Mouse (Mus musculus): ENCODE measurements around the gene Lkaaear1. TPM values are rescaled to one million over a fixed set of nuclear protein-coding genes. Genes with fewer than 3 reads are reported as not detected.
A peak's percentile ranks its signal among the peaks of the same experiment; 100 is the strongest.

Gene Lkaaear1
- polyA plus RNA-seq (2012; rRNA removed): not detected in 2 replicates

DNA sequence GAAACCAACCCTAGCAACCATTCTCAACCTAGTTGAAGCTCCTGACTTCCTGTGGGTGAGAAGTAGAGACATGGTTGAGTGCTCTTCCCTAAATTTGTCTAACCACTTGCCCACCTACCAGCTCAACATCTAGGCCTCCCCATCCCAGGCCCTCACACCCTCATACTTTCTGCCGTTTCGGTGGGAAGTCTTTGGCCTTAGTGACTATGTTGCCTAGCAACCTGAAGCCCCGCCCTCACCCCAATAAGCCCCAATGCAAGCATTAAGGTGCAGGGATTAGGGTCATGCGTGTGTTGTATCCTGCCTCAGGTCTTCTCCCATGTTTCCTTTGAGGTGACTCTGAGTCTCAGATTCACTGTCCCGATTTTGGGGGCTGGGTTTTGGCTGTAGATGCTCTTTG is at the start of gene Lkaaear1:
Gene Lkaaear1 (minus strand): TSS at position 202 of the 400 bp plus-strand sequence.
- H3K27me3 ChIP-seq (ENCODE audit: control insufficient read depth, insufficient read depth, low read length): 0 out of 2 replicates have a peak, but pooled peaks cover 5% of the 10 kb centered on the region
- H3K27ac ChIP-seq (ENCODE audit: insufficient read depth, low read depth, low read length): no peak within 1 kb of the TSS
- TF ChIP-seq POLR2A (IDR thresholded peaks at IDR 0.05; ENCODE audit: low read depth, low read length): no peak
- no peak for TF ChIP-seq CTCF (IDR thresholded peaks at IDR 0.05; ENCODE audit: extremely low read depth, insufficient read length, insufficient replicate concordance, low read depth, low read length)
- peaks cover 3% of the 10 kb centered on the region for H3K4me1 ChIP-seq (ENCODE audit: control insufficient read depth, insufficient read depth, insufficient read length, low read length)
- no peak within 1 kb of the TSS for H3K4me3 ChIP-seq (ENCODE audit: low read depth, low read length)
- WGBS: 38% methylated on average over 5 of the region's 5 CpGs
- H3K36me3 ChIP-seq (ENCODE audit: control insufficient read depth, insufficient read depth, low read length): no peaks in the 10 kb centered on the region

- H3K36me3 ChIP-seq (ENCODE audit: control insufficient read depth, insufficient read depth, low read length): no peaks in the 10 kb centered on the region
- H3K4me1 ChIP-seq (ENCODE audit: control insufficient read depth, insufficient read depth, insufficient read length, low read length): no peaks in the 10 kb centered on the region
- no peak overlapping the region for H3K27ac ChIP-seq (ENCODE audit: insufficient read depth, low read depth, low read length)
- TF ChIP-seq POLR2A (IDR thresholded peaks at IDR 0.05; ENCODE audit: low read depth, low read length) (no peak), CTCF (IDR thresholded peaks at IDR 0.05; ENCODE audit: extremely low read depth, insufficient read length, insufficient replicate concordance, low read depth, low read length) (no peak)
- 34% methylated on average over 3 of the region's 3 CpGs for WGBS
- no peaks in the 10 kb centered on the region for H3K27me3 ChIP-seq (ENCODE audit: control insufficient read depth, insufficient read depth, low read length)
- H3K4me3 ChIP-seq (ENCODE audit: low read depth, low read length): no peak overlapping the region
Observed at GRCm38 (mm10) chr2:181730051-181730450, 31.8 kb upstream of the Lkaaear1 start.

DNA sequence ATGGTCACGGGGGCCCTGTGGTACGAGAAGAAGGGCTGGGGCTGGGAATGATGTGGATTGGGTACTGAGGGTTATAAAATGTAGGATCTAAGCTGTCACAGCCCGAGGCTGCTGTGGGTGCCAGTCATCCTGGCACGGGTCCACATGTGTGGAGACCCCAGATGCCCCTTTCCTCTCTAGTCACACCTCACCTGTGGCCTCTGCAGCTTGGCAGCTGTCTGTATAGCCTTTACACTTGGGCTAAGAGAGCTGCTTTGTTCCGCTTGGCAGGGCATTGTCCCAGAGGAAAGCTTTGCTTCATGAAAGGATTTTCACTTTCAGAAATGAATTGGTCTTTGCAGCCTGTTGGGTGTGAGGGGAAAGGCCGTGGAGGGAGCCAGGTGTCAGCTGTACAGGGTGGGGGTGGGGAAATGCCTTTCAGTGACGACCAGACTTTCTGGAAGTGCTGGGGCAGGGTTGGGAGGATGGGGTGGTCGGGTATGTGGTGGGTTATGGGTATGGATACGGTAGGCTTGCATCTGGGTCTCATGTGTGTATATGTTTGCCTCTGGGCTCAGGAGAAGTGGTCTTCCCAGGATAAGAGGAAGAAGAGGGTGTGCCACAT is 29.5 kb upstream of the Lkaaear1 start:
- no peak overlapping the region for H3K4me3 ChIP-seq (ENCODE audit: low read depth, low read length)
- WGBS: 31% methylated on average over 9 of the region's 9 CpGs
- no peak overlapping the region for H3K27ac ChIP-seq (ENCODE audit: insufficient read depth, low read depth, low read length)
- H3K27me3 ChIP-seq (ENCODE audit: control insufficient read depth, insufficient read depth, low read length): no peaks in the 10 kb centered on the region
- TF ChIP-seq POLR2A (IDR thresholded peaks at IDR 0.05; ENCODE audit: low read depth, low read length) (no peak), CTCF (IDR thresholded peaks at IDR 0.05; ENCODE audit: extremely low read depth, insufficient read length, insufficient replicate concordance, low read depth, low read length) (no peak)
- no peaks in the 10 kb centered on the region for H3K36me3 ChIP-seq (ENCODE audit: control insufficient read depth, insufficient read depth, low read length)
- H3K4me1 ChIP-seq (ENCODE audit: control insufficient read depth, insufficient read depth, insufficient read length, low read length): no peaks in the 10 kb centered on the region

- peak; percentile 54; the same call in 1 of the 2 replicates for TF ChIP-seq CTCF (IDR thresholded peaks at IDR 0.05; ENCODE audit: extremely low read depth, insufficient read length, insufficient replicate concordance, low read depth, low read length)
- TF ChIP-seq POLR2A (IDR thresholded peaks at IDR 0.05; ENCODE audit: low read depth, low read length): no peak
- H3K4me1 ChIP-seq (ENCODE audit: control insufficient read depth, insufficient read depth, insufficient read length, low read length): no peaks in the 10 kb centered on the region
- 14% methylated on average over 3 of the region's 3 CpGs for WGBS
- H3K27ac ChIP-seq (ENCODE audit: insufficient read depth, low read depth, low read length): no peak overlapping the region
- H3K27me3 ChIP-seq (ENCODE audit: control insufficient read depth, insufficient read depth, low read length): no peaks in the 10 kb centered on the region
- H3K36me3 ChIP-seq (ENCODE audit: control insufficient read depth, insufficient read depth, low read length): no peaks in the 10 kb centered on the region
- H3K4me3 ChIP-seq (ENCODE audit: low read depth, low read length): no peak overlapping the region
Observed at GRCm38 (mm10) chr2:181722213-181722612, 24.0 kb upstream of the Lkaaear1 start.

- no peaks in the 10 kb centered on the region for H3K36me3 ChIP-seq (ENCODE audit: control insufficient read depth, insufficient read depth, low read length)
- no peak overlapping the region for H3K27ac ChIP-seq (ENCODE audit: insufficient read depth, low read depth, low read length)
- TF ChIP-seq POLR2A (IDR thresholded peaks at IDR 0.05; ENCODE audit: low read depth, low read length): no peak
- no peak for TF ChIP-seq CTCF (IDR thresholded peaks at IDR 0.05; ENCODE audit: extremely low read depth, insufficient read length, insufficient replicate concordance, low read depth, low read length)
- H3K27me3 ChIP-seq (ENCODE audit: control insufficient read depth, insufficient read depth, low read length): no peaks in the 10 kb centered on the region
- H3K4me1 ChIP-seq (ENCODE audit: control insufficient read depth, insufficient read depth, insufficient read length, low read length): no peaks in the 10 kb centered on the region
- no peak overlapping the region for H3K4me3 ChIP-seq (ENCODE audit: low read depth, low read length)
Observed at GRCm38 (mm10) chr2:181721200-181721599, 23.0 kb upstream of the Lkaaear1 start.

DNA sequence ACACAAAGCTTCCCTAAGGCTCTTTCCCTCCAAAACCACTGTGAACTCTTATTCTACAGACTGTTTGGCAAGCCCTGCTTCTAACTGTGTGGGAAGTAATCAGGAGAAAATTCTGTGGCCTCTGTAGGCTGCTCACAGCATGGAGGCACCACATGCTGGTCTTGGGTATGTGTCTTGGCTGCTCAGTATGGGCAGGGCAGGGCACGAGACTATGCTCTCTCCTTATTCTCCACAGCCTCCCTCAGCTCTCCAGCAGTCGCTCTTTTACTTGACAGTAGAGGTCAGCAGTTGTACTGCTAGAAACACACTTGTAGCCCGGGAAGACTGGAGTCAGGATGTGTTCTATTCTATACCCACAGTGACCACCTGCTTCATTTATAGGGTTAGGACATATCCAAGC is 21.8 kb upstream of the Lkaaear1 start:
- TF ChIP-seq CTCF (IDR thresholded peaks at IDR 0.05; ENCODE audit: extremely low read depth, insufficient read length, insufficient replicate concordance, low read depth, low read length): no peak
- TF ChIP-seq POLR2A (IDR thresholded peaks at IDR 0.05; ENCODE audit: low read depth, low read length): no peak
- Histone ChIP-seq H3K4me3 (ENCODE audit: low read depth, low read length) (no peak overlapping the region), H3K27ac (ENCODE audit: insufficient read depth, low read depth, low read length) (no peak overlapping the region), H3K27me3 (ENCODE audit: control insufficient read depth, insufficient read depth, low read length) (no peaks in the 10 kb centered on the region), H3K36me3 (ENCODE audit: control insufficient read depth, insufficient read depth, low read length) (no peaks in the 10 kb centered on the region), H3K4me1 (ENCODE audit: control insufficient read depth, insufficient read depth, insufficient read length, low read length) (no peaks in the 10 kb centered on the region)
- 14% methylated on average over 3 of the region's 3 CpGs for WGBS

DNA sequence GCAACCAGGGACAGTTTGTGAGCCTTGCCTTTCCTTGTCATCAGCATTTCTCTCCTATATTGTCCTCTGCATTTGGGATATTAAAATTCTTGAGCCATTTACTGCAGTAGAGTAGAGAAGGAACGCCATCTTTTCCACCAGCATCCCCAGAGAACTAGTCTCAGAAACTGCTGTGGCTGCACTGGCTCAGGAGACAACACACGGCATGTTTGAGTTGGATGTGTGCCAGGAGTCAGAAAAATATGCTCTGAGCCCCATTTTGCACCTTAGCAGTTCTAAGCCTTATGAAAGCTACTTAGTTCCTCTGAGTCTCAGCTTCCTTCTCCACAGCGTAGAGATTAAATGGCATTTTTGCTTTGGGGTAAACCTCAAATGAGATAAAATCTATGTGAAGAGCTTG is 18.7 kb upstream of the Lkaaear1 start:
- TF ChIP-seq POLR2A (IDR thresholded peaks at IDR 0.05; ENCODE audit: low read depth, low read length) (no peak), CTCF (IDR thresholded peaks at IDR 0.05; ENCODE audit: extremely low read depth, insufficient read length, insufficient replicate concordance, low read depth, low read length) (no peak)
- WGBS: 27% methylated on average over 3 of the region's 3 CpGs

More for the DNA sequence above, 18.7 kb upstream of the Lkaaear1 start:
- Histone ChIP-seq H3K27me3 (ENCODE audit: control insufficient read depth, insufficient read depth, low read length) (no peaks in the 10 kb centered on the region), H3K36me3 (ENCODE audit: control insufficient read depth, insufficient read depth, low read length) (no peaks in the 10 kb centered on the region), H3K4me1 (ENCODE audit: control insufficient read depth, insufficient read depth, insufficient read length, low read length) (no peaks in the 10 kb centered on the region), H3K4me3 (ENCODE audit: low read depth, low read length) (no peak overlapping the region), H3K27ac (ENCODE audit: insufficient read depth, low read depth, low read length) (no peak overlapping the region)

Measured in small intestine, adult 2 months (tissue).